Mouse (Mus musculus): ENCODE results near the gene Gm3646. TPM values are rescaled to one million over a fixed set of nuclear protein-coding genes. Genes with fewer than 3 reads are reported as not detected.

Gene Gm3646
- polyA plus RNA-seq, 1 experiment from 2014 or later = not detected

DNA sequence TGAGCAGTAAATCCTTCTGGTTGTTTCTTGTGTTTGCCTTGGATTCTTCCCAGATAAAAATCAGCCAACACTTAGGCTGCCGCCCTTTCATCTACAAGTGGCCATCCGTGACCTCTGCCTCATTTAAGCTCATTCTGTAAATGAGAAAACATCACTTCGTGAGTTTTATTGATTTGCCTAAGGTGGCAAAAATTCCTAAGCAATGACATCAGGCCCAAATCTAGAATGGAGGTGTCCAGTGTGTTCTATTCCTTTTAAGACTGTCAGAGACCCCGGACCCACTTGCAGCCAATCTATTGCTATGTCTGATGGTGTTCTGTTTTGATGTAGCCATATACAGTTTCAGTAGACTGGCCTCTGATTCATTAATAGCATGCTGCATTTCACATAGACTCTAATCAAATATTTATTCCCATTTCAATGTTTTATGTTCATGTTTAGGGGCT, 26.5 kb upstream of the Gm3646 start:
- Histone ChIP-seq H3K4me1 (ENCODE audit: control insufficient read depth, insufficient read depth, low read length) (0 out of 2 replicates have a peak, but pooled peaks cover 5% of the 10 kb centered on the region), H3K4me3 (ENCODE audit: low read length) (no peak overlapping the region), H3K9me3 (ENCODE audit: control insufficient read depth, low read length) (no peaks in the 10 kb centered on the region), H3K27me3 (replicated peaks; ENCODE audit: control insufficient read depth, insufficient read depth, low read length) (no peaks in the 10 kb centered on the region), H3K36me3 (ENCODE audit: control insufficient read depth, insufficient read depth, low read length) (no peaks in the 10 kb centered on the region), H3K9ac (ENCODE audit: low read depth, low read length) (no peak overlapping the region), H3K27ac (ENCODE audit: low read length) (no peak overlapping the region), H3K4me2 (ENCODE audit: low read depth, low read length) (no peak overlapping the region)
- ATAC-seq = no peak; the same call in none of the 2 replicates
- 51% methylated on average over 4 of the region's 4 CpGs for WGBS

DNA sequence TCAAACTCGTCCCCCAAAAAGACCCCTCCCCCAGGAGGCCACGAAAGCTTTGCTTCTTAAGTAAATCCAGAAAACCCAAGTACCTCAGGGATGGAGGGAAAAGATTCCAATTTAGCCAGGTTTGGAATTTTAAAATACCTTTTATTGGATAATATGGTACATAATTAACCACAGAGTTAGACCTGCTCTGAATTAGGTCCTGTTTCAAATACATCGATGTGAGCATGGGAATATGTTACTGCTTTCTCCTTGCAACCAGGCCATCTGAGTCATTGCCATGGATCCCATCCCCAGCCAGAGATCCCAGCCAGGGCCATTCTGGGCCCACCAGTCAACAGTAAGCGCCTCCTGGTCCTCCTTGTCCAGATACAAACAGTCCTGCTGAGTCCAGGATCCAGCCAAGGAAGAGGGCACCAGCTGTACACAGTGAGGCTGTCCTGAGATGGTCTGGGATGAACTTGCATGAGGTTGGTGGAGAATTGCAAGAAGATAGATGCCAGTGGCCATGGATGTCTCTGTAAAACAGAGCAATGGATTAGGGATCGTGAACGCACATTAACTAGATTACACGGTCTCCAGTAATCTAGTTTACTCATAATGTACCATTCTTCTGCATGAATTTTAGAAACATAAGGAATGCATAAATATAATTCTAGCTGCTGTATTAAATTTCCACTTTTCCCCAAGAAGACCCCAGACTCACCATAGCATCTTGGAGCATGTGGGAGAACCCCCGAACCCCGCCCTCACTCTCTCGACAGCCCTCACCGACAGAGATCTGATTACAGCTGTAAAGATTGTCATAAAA, 25.9 kb upstream of the Gm3646 start:
- Histone ChIP-seq H3K9me3 (ENCODE audit: control insufficient read depth, low read length) (no peaks in the 10 kb centered on the region), H3K4me1 (ENCODE audit: control insufficient read depth, insufficient read depth, low read length) (0 out of 2 replicates have a peak, but pooled peaks cover 5% of the 10 kb centered on the region), H3K27me3 (replicated peaks; ENCODE audit: control insufficient read depth, insufficient read depth, low read length) (no peaks in the 10 kb centered on the region), H3K4me3 (ENCODE audit: low read length) (no peak overlapping the region), H3K27ac (ENCODE audit: low read length) (no peak overlapping the region), H3K36me3 (ENCODE audit: control insufficient read depth, insufficient read depth, low read length) (no peaks in the 10 kb centered on the region), H3K4me2 (ENCODE audit: low read depth, low read length) (no peak overlapping the region), H3K9ac (ENCODE audit: low read depth, low read length) (no peak overlapping the region)
- ATAC-seq = peak; percentile 65
- WGBS = 67% methylated on average over 11 of the region's 11 CpGs

DNA sequence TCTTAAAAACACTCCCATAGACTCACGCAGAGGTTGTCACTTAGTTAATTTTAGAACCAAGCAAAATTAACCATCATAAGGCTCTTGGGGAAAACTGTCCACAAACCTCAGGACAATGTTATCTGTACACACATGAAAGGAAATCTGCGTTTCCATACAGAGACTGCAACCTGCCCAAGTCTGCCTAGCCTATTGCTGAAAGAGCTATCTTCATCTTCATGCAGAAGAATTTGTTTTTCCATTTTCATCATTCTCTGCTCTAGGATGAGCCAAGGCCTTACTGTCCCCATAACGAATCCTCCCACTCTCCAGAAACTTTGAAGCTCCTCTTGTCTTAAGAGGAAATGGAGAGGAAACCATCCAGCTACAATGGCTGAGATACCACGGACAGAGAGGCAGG, 19.8 kb upstream of the Gm3646 start:
- Histone ChIP-seq H3K9ac (ENCODE audit: low read depth, low read length) (no peak overlapping the region), H3K27ac (ENCODE audit: low read length) (no peak overlapping the region), H3K4me3 (ENCODE audit: low read length) (no peak overlapping the region), H3K9me3 (ENCODE audit: control insufficient read depth, low read length) (no peaks in the 10 kb centered on the region), H3K36me3 (ENCODE audit: control insufficient read depth, insufficient read depth, low read length) (no peaks in the 10 kb centered on the region), H3K4me2 (ENCODE audit: low read depth, low read length) (no peak overlapping the region), H3K27me3 (replicated peaks; ENCODE audit: control insufficient read depth, insufficient read depth, low read length) (no peaks in the 10 kb centered on the region), H3K4me1 (ENCODE audit: control insufficient read depth, insufficient read depth, low read length) (no peaks in the 10 kb centered on the region)
- ATAC-seq = no peak
- WGBS = 73% methylated on average over 4 of the region's 4 CpGs

DNA sequence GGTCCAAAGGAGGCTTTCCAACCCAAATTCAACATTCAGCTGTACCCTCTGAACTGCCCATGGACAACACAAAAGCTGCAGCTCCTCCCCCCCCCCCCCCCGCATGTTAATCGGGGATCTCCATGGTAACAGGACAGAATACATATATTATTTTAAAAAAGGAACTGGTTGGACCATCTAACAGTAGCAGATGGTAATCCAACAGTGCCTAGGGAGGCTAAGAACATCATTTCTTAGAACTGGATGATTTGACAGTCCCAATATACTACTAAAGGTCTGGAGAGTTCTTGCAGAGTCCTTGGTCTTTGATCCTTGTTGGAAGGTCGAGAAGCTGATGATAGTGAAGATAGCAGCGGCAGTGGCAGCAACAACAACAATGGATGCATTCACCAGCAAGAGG, 19.1 kb upstream of the Gm3646 start:
- no peak for ATAC-seq
- no peaks in the 10 kb centered on the region for H3K36me3 ChIP-seq (ENCODE audit: control insufficient read depth, insufficient read depth, low read length)
- WGBS = 54% methylated on average over 4 of the region's 4 CpGs
- H3K4me1 ChIP-seq (ENCODE audit: control insufficient read depth, insufficient read depth, low read length) = no peaks in the 10 kb centered on the region
- no peaks in the 10 kb centered on the region for H3K9me3 ChIP-seq (ENCODE audit: control insufficient read depth, low read length)
- no peak overlapping the region for H3K4me3 ChIP-seq (ENCODE audit: low read length)
- no peaks in the 10 kb centered on the region for H3K27me3 ChIP-seq (replicated peaks; ENCODE audit: control insufficient read depth, insufficient read depth, low read length)
- no peak overlapping the region for H3K9ac ChIP-seq (ENCODE audit: low read depth, low read length)
- no peak overlapping the region for H3K4me2 ChIP-seq (ENCODE audit: low read depth, low read length)
- H3K27ac ChIP-seq (ENCODE audit: low read length) = no peak overlapping the region

DNA sequence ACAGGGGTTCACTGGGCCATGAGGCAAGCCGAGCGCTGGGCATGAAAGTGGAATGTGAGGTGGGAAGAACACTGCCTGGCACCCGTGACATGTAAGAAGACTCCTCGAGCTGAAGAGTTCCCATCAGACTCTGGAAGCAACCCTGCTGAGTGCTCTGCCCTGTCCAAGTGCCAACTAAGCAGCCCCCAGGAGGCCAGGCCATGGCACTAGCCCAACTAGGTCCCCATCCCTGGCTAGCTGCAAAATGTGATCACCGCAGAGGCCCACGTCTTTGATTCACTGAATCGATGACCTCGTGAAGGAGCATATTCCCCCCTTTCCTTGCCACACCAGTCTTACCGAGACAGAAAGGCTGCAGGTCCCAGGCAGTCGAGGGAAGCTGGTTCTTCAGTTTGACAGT, 14.5 kb upstream of the Gm3646 start:
- Histone ChIP-seq H3K9me3 (ENCODE audit: control insufficient read depth, low read length) (no peaks in the 10 kb centered on the region), H3K4me3 (ENCODE audit: low read length) (no peak overlapping the region), H3K36me3 (ENCODE audit: control insufficient read depth, insufficient read depth, low read length) (no peaks in the 10 kb centered on the region), H3K4me2 (ENCODE audit: low read depth, low read length) (no peak overlapping the region), H3K9ac (ENCODE audit: low read depth, low read length) (no peak overlapping the region), H3K4me1 (ENCODE audit: control insufficient read depth, insufficient read depth, low read length) (no peaks in the 10 kb centered on the region), H3K27ac (ENCODE audit: low read length) (no peak overlapping the region), H3K27me3 (replicated peaks; ENCODE audit: control insufficient read depth, insufficient read depth, low read length) (no peaks in the 10 kb centered on the region)
- 84% methylated on average over 10 of the region's 10 CpGs for WGBS
- no peak for ATAC-seq

DNA sequence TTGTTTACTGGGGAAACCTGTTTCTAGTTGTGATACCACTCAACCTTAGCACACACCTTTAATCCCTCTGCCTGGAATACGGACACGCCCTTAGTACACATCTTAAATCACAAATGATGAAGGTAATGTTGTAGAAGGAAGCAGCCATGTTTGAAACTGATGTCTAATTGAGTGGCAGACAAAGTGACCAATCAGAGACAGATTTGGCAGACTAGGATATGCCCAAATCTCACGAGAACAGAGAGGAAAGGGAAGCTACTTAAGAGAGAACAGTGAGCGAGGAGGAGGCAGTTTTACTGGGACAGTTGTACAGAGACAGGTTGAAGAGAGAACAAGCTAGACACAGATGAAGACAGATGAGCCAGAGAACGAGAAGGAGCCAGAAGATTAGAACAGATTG, 10.6 kb upstream of the Gm3646 start:
- H3K36me3 ChIP-seq (ENCODE audit: control insufficient read depth, insufficient read depth, low read length) = no peaks in the 10 kb centered on the region
- no peaks in the 10 kb centered on the region for H3K27me3 ChIP-seq (replicated peaks; ENCODE audit: control insufficient read depth, insufficient read depth, low read length)
- H3K27ac ChIP-seq (ENCODE audit: low read length) = no peak overlapping the region
- WGBS = 80% methylated on average over 5 of the region's 5 CpGs
- no peak overlapping the region for H3K4me2 ChIP-seq (ENCODE audit: low read depth, low read length)
- ATAC-seq = no peak
- H3K4me3 ChIP-seq (ENCODE audit: low read length) = no peak overlapping the region
- H3K9ac ChIP-seq (ENCODE audit: low read depth, low read length) = no peak overlapping the region
- H3K4me1 ChIP-seq (ENCODE audit: control insufficient read depth, insufficient read depth, low read length) = no peaks in the 10 kb centered on the region
- no peaks in the 10 kb centered on the region for H3K9me3 ChIP-seq (ENCODE audit: control insufficient read depth, low read length)

DNA sequence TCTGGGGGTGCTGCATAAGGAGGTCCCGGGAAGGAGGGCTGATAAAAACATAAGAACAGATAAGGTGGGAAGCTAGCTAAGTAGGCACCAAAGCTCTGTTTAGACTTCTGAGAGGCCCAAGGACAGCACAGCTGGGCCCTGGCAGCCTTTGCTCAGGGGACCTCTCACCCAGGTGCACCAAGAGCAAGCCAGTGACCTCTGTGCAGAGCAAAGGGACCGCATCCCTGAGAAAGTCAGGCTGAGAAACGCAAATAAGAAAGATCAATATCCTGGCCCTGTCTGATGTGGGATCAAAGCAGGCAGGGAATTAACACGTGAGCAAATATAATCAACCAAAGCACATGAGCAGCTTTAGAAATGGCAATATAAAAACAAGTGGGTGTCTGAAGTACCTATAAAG, 7.9 kb upstream of the Gm3646 start:
- Histone ChIP-seq H3K36me3 (ENCODE audit: control insufficient read depth, insufficient read depth, low read length) (no peaks in the 10 kb centered on the region), H3K27me3 (replicated peaks; ENCODE audit: control insufficient read depth, insufficient read depth, low read length) (no peaks in the 10 kb centered on the region), H3K9me3 (ENCODE audit: control insufficient read depth, low read length) (no peaks in the 10 kb centered on the region), H3K9ac (ENCODE audit: low read depth, low read length) (no peak overlapping the region), H3K4me3 (ENCODE audit: low read length) (no peak overlapping the region), H3K27ac (ENCODE audit: low read length) (no peak overlapping the region), H3K4me2 (ENCODE audit: low read depth, low read length) (no peak overlapping the region), H3K4me1 (ENCODE audit: control insufficient read depth, insufficient read depth, low read length) (no peaks in the 10 kb centered on the region)
- WGBS = 53% methylated on average over 4 of the region's 4 CpGs
- peak; percentile 72 for ATAC-seq

DNA sequence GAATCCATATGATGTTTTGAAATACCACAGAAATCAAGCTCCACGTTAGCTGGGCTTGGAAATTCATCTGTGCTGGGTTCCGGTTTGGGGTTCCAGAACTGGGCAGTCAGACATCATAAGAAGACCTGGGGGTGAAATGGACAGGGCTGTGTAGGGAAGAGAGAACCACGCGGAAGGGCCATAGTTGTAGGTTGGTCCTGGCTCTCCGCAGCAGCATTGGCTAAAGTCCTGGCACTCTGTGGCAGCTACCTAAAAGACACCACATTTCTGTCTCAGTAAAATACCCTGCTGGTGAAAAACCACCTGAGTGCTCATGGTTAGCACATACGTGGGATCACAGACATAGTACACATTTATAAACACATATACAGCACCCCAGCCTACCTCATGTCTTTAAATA, 343 bp downstream of the Gm3646 start:
- Histone ChIP-seq H3K9ac (ENCODE audit: low read depth, low read length) (no peak overlapping the region), H3K4me2 (ENCODE audit: low read depth, low read length) (no peak overlapping the region), H3K4me1 (ENCODE audit: control insufficient read depth, insufficient read depth, low read length) (no peaks in the 10 kb centered on the region), H3K27me3 (replicated peaks; ENCODE audit: control insufficient read depth, insufficient read depth, low read length) (no peaks in the 10 kb centered on the region), H3K27ac (ENCODE audit: low read length) (no peak overlapping the region), H3K36me3 (ENCODE audit: control insufficient read depth, insufficient read depth, low read length) (no peaks in the 10 kb centered on the region), H3K9me3 (ENCODE audit: control insufficient read depth, low read length) (no peaks in the 10 kb centered on the region), H3K4me3 (ENCODE audit: low read length) (no peak overlapping the region)
- WGBS = 83% methylated on average over 6 of the region's 6 CpGs
- ATAC-seq = peak; percentile 21; the same call in 1 of the 2 replicates

DNA sequence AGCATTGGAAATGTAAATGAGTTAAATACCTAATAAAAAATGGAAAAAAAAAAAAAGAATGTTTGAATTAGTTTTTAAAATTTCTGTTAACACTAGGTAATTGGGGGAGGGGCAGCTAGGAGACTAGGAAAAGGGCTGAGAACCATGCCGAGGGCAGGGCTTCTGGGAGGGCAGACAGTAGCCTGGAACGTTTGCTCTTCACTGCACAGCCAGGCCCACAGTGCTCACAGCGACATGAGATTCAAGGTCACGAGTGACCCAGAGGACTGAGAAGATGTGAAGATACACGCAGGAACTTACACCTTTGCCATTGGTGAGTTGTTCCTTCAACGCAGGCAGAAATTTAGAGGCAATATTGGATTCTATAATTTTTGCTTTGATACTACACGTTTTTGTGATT, 2.2 kb downstream of the Gm3646 start:
- Histone ChIP-seq H3K4me3 (ENCODE audit: low read length) (no peak overlapping the region), H3K4me1 (ENCODE audit: control insufficient read depth, insufficient read depth, low read length) (no peaks in the 10 kb centered on the region), H3K4me2 (ENCODE audit: low read depth, low read length) (no peak overlapping the region), H3K9ac (ENCODE audit: low read depth, low read length) (no peak overlapping the region), H3K9me3 (ENCODE audit: control insufficient read depth, low read length) (no peaks in the 10 kb centered on the region), H3K36me3 (ENCODE audit: control insufficient read depth, insufficient read depth, low read length) (no peaks in the 10 kb centered on the region), H3K27ac (ENCODE audit: low read length) (no peak overlapping the region), H3K27me3 (replicated peaks; ENCODE audit: control insufficient read depth, insufficient read depth, low read length) (no peaks in the 10 kb centered on the region)
- ATAC-seq = no peak
- 75% methylated on average over 7 of the region's 7 CpGs for WGBS

DNA sequence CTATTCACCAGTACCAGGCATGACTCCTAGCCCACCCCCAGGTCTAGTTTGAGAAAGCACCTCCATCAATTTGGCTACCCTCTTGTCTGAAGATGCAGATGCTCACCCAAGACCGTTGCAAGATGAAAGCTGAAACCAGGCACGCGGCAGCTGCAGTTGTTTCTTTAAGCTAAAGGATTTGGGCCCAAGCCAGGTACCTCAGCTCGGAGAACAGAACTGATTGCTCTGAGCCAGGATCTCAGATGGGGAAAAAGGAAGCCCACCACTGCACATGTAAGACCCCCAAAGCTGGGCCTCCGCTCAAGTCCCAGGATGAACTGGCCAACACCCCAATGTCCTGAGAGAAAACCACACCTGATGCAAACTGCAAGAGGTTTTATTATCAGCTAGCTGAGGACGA, 7.6 kb downstream of the Gm3646 start:
- 73% methylated on average over 6 of the region's 6 CpGs for WGBS
- ATAC-seq = no peak
- no peak overlapping the region for H3K4me3 ChIP-seq (ENCODE audit: low read length)
- H3K9me3 ChIP-seq (ENCODE audit: control insufficient read depth, low read length) = 0 out of 2 replicates have a peak, but pooled peaks cover 4% of the 10 kb centered on the region
- no peaks in the 10 kb centered on the region for H3K4me1 ChIP-seq (ENCODE audit: control insufficient read depth, insufficient read depth, low read length)
- no peaks in the 10 kb centered on the region for H3K27me3 ChIP-seq (replicated peaks; ENCODE audit: control insufficient read depth, insufficient read depth, low read length)
- no peak overlapping the region for H3K9ac ChIP-seq (ENCODE audit: low read depth, low read length)
- no peak overlapping the region for H3K4me2 ChIP-seq (ENCODE audit: low read depth, low read length)
- no peak overlapping the region for H3K27ac ChIP-seq (ENCODE audit: low read length)
- H3K36me3 ChIP-seq (ENCODE audit: control insufficient read depth, insufficient read depth, low read length) = no peaks in the 10 kb centered on the region

All from intestine, embryonic 16.5 days (tissue).